Mouse (Mus musculus): Measurements from ENCODE around the gene Spc25.

Gene Spc25

GRCm38 (mm10) chr2:69187990-69188389 lies 18.0 kb downstream of the Spc25 start:
- no peak for DNase-seq (ENCODE audit: low spot score)

GRCm38 (mm10) chr2:69179721-69180120 lies 26.3 kb downstream of the Spc25 start:
- DNase-seq (ENCODE audit: low spot score), result no peak

- no peak for DNase-seq (ENCODE audit: low spot score)
Observed at GRCm38 (mm10) chr2:69175296-69175695, 30.7 kb downstream of the Spc25 start.

GRCm38 (mm10) chr2:69170395-69171077 lies 35.5 kb downstream of the Spc25 start:
- DNase-seq (ENCODE audit: low spot score), result no peak

GRCm38 (mm10) chr2:69158907-69159306 lies 47.1 kb downstream of the Spc25 start:
- DNase-seq (ENCODE audit: low spot score), result no peak

- DNase-seq (ENCODE audit: low spot score), result no peak
Observed at GRCm38 (mm10) chr2:69156283-69156682, 49.7 kb downstream of the Spc25 start.

- DNase-seq (ENCODE audit: low spot score), result no peak
Observed at GRCm38 (mm10) chr2:69155861-69156260, 50.1 kb downstream of the Spc25 start.

GRCm38 (mm10) chr2:69150841-69151240 lies 55.2 kb downstream of the Spc25 start:
- no peak for DNase-seq (ENCODE audit: low spot score)

- DNase-seq (ENCODE audit: low spot score), result no peak
Observed at GRCm38 (mm10) chr2:69149154-69149553, 56.8 kb downstream of the Spc25 start.

- no peak for DNase-seq (ENCODE audit: low spot score)
Observed at GRCm38 (mm10) chr2:69148691-69149090, 57.3 kb downstream of the Spc25 start.
